Mouse (Mus musculus) megakaryocyte, embryonic 14.5 days (primary cell): ENCODE data around the gene Cecr2.

Experiments
- FLI1 ChIP-seq: IDR thresholded peaks from 2 replicates; pipeline ENCODE4 v1.6.1; 2012; ENCODE audit warnings: low read length, inconsistent platforms, mixed read lengths
- GATA1 ChIP-seq: IDR thresholded peaks from 3 replicates; pipeline ENCODE4 v1.6.1; 2012; ENCODE audit warnings: mixed read lengths, low read length, inconsistent platforms, borderline replicate concordance

DNA sequence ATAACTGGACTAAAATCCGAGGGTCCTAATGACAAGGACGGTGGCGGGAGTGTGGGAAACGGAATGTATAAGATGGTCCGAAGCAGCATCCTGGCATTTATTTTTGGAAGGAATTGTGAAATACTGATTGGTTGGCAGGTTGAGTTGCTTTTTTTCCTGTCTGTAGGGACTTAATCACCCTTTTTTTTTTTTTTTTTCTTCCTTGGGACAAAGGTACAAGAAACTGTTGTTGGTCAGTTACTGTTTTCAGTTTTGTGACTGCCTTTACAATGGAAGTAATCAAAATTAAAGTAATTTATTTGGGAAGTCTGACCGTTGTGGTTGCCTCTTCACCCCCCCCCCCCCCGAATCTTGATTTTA is 1.2 kb downstream of the Cecr2 start:
- TF ChIP-seq GATA1 (no peak), FLI1 (no peak)
